Mouse (Mus musculus) T-cell, adult 66 days (primary cell): ENCODE results near the gene Vmn2r4. TPM values are rescaled to one million over a fixed set of nuclear protein-coding genes. Genes with fewer than 3 reads are reported as not detected.

Experiments
- total RNA-seq, 2 experiments: library from RNA; stranded (reverse); gene quantifications; 3 replicates in 1 of 2; 4 replicates in 1 of 2; pipeline ENCODE4 v1.2.4; 2023

Vmn2r4 gene
- not detected for total RNA-seq

GRCm38 (mm10) chr3:64415268-64415667 lies at the start of gene Vmn2r4:
Gene Vmn2r4 (minus strand): TSS chr3:64415368.

Other genes with a start within 250 kb of the Vmn2r4 start
- gene Vmn2r3, start 125.7 kb downstream of the Vmn2r4 start, total RNA-seq, result not detected
- gene Vmn2r5, start 94.5 kb upstream of the Vmn2r4 start, total RNA-seq, result not detected
- not detected for gene Vmn2r6, start 150.5 kb upstream of the Vmn2r4 start, total RNA-seq